Mouse (Mus musculus) hindbrain, embryonic 13.5 days (tissue): ENCODE results near the gene Cacna2d2. TPM values are rescaled to one million over a fixed set of nuclear protein-coding genes. Genes with fewer than 3 reads are reported as not detected.

Source experiments
- ATAC-seq: fragments of 200-750 bp; cut with Nextera tagmentation; 2 replicates; pipeline ENCODE4 v1.8.0; 2017; ENCODE audit warnings: moderate TSS enrichment; ENCODE audit not compliant: low FRiP score
- H3K27ac ChIP-seq: fragments of 300-500 bp; sonication (generic); 2 replicates; pipeline ENCODE4 v1.5.1; 2015; ENCODE audit warnings: inconsistent platforms, mild to moderate bottlenecking, moderate library complexity
- H3K27me3 ChIP-seq: fragments of 300-500 bp; sonication (generic); 2 replicates; pipeline ENCODE4 v1.6.1; 2015; ENCODE audit warnings: mild to moderate bottlenecking, inconsistent platforms
- H3K36me3 ChIP-seq: fragments of 300-500 bp; sonication (generic); 2 replicates; pipeline ENCODE4 v1.6.1; 2015; ENCODE audit warnings: mild to moderate bottlenecking, inconsistent platforms
- H3K4me1 ChIP-seq: fragments of 300-500 bp; sonication (generic); replicated peaks from 2 replicates; pipeline ENCODE4 v1.6.1; 2015; ENCODE audit warnings: inconsistent platforms
- H3K4me2 ChIP-seq: fragments of 300-500 bp; sonication (generic); 2 replicates; pipeline ENCODE4 v1.6.1; 2015; ENCODE audit warnings: inconsistent platforms, mild to moderate bottlenecking, moderate library complexity
- H3K4me3 ChIP-seq: fragments of 300-500 bp; sonication (generic); 2 replicates; pipeline ENCODE4 v1.5.1; 2015; ENCODE audit warnings: mild to moderate bottlenecking, inconsistent platforms
- H3K9ac ChIP-seq: fragments of 300-500 bp; sonication (generic); 2 replicates; pipeline ENCODE4 v1.6.1; 2015; ENCODE audit warnings: mild to moderate bottlenecking, inconsistent platforms
- H3K9me3 ChIP-seq: fragments of 300-500 bp; sonication (generic); 2 replicates; pipeline ENCODE4 v1.6.1; 2016; ENCODE audit warnings: inconsistent platforms
- WGBS: fragments of 180-500 bp; shearing (Covaris S2); methylation state at CpG from one replicate; pipeline ENCODE4 v1.1.7; 2015; 5-methylcytosine and 5-hydroxymethylcytosine counted together
- polyA plus RNA-seq: library from polyadenylated mRNA; unstranded; fragments of >200 nt; fragmentation: Nextera tagmentation; extraction: Ambion mirVana; gene quantifications from 2 replicates; pipeline ENCODE4 v1.2.1, GENCODE M21; 2015

The Cacna2d2 gene
- polyA plus RNA-seq, 1 experiment from 2014 or later, result 8.3 TPM

GRCm38 (mm10) chr9:107470427-107470826, 71.0 kb downstream of the Cacna2d2 start:
- no peaks in the 10 kb centered on the region for H3K9me3 ChIP-seq
- H3K27ac ChIP-seq, result peak overlapping the region; percentile 55
- peaks cover 3% of the 10 kb centered on the region; the same call in 1 of the 2 replicates for H3K36me3 ChIP-seq
- H3K4me1 ChIP-seq, result peaks cover 30% of the 10 kb centered on the region
- H3K27me3 ChIP-seq, result peaks cover 15% of the 10 kb centered on the region
- no peak overlapping the region for H3K4me3 ChIP-seq
- 0 out of 2 replicates have a peak, but pooled peaks have one; percentile 33 for ATAC-seq
- WGBS, result 38% methylated on average over 15 of the region's 15 CpGs
- H3K4me2 ChIP-seq, result no peak overlapping the region
- no peak overlapping the region for H3K9ac ChIP-seq

- no peak overlapping the region for H3K27ac ChIP-seq
- peaks cover 28% of the 10 kb centered on the region for H3K4me1 ChIP-seq
- H3K4me3 ChIP-seq, result no peak overlapping the region
- peaks cover 3% of the 10 kb centered on the region; the same call in 1 of the 2 replicates for H3K36me3 ChIP-seq
- 88% methylated on average over 1 of the region's 1 CpGs for WGBS
- no peak overlapping the region for H3K9ac ChIP-seq
- no peak for ATAC-seq
- no peak overlapping the region for H3K4me2 ChIP-seq
- H3K27me3 ChIP-seq, result no peaks in the 10 kb centered on the region; the same call in 1 of the 2 replicates
- H3K9me3 ChIP-seq, result no peaks in the 10 kb centered on the region
Observed at GRCm38 (mm10) chr9:107474016-107474415, 74.6 kb downstream of the Cacna2d2 start.

GRCm38 (mm10) chr9:107478979-107479378, 79.6 kb downstream of the Cacna2d2 start:
- 41% methylated on average over 5 of the region's 5 CpGs for WGBS
- no peaks in the 10 kb centered on the region for H3K27me3 ChIP-seq
- H3K27ac ChIP-seq, result peak overlapping the region; percentile 91
- H3K9me3 ChIP-seq, result no peaks in the 10 kb centered on the region
- no peaks in the 10 kb centered on the region for H3K36me3 ChIP-seq
- H3K9ac ChIP-seq, result peak overlapping the region; percentile 35; the same call in 1 of the 2 replicates
- H3K4me3 ChIP-seq, result no peak overlapping the region
- H3K4me1 ChIP-seq, result peaks cover 57% of the 10 kb centered on the region
- peak overlapping the region; percentile 31 for H3K4me2 ChIP-seq
- no peak for ATAC-seq

GRCm38 (mm10) chr9:107479593-107479992, 80.2 kb downstream of the Cacna2d2 start:
- Histone ChIP-seq H3K36me3 (no peaks in the 10 kb centered on the region), H3K9me3 (no peaks in the 10 kb centered on the region), H3K4me1 (peaks cover 63% of the 10 kb centered on the region), H3K4me3 (no peak overlapping the region), H3K27me3 (no peaks in the 10 kb centered on the region), H3K27ac (peak overlapping the region; percentile 91), H3K9ac (peak overlapping the region; percentile 35; the same call in 1 of the 2 replicates), H3K4me2 (peak overlapping the region; percentile 31)
- no peak for ATAC-seq
- 9% methylated on average over 14 of the region's 14 CpGs for WGBS

GRCm38 (mm10) chr9:107480477-107481069, 81.2 kb downstream of the Cacna2d2 start:
- Histone ChIP-seq H3K4me1 (peaks cover 73% of the 10 kb centered on the region), H3K27me3 (no peaks in the 10 kb centered on the region), H3K9ac (peak overlapping the region; percentile 53; the same call in 1 of the 2 replicates), H3K27ac (peak overlapping the region; percentile 91), H3K4me2 (no peak overlapping the region), H3K9me3 (no peaks in the 10 kb centered on the region), H3K4me3 (no peak overlapping the region), H3K36me3 (no peaks in the 10 kb centered on the region)
- WGBS, result 9% methylated on average over 9 of the region's 9 CpGs
- ATAC-seq, result no peak

- H3K27me3 ChIP-seq, result no peaks in the 10 kb centered on the region
- H3K9me3 ChIP-seq, result no peaks in the 10 kb centered on the region
- no peak for ATAC-seq
- peak overlapping the region; percentile 51; the same call in 1 of the 2 replicates for H3K9ac ChIP-seq
- 13% methylated on average over 16 of the region's 16 CpGs for WGBS
- no peak overlapping the region for H3K4me3 ChIP-seq
- H3K36me3 ChIP-seq, result no peaks in the 10 kb centered on the region
- H3K27ac ChIP-seq, result peak overlapping the region; percentile 91
- peaks cover 81% of the 10 kb centered on the region for H3K4me1 ChIP-seq
- no peak overlapping the region for H3K4me2 ChIP-seq
Observed at GRCm38 (mm10) chr9:107481340-107481739, 81.9 kb downstream of the Cacna2d2 start.

GRCm38 (mm10) chr9:107482004-107482403, 82.6 kb downstream of the Cacna2d2 start:
- H3K9me3 ChIP-seq, result no peaks in the 10 kb centered on the region
- H3K27me3 ChIP-seq, result no peaks in the 10 kb centered on the region
- H3K36me3 ChIP-seq, result no peaks in the 10 kb centered on the region
- H3K4me2 ChIP-seq, result no peak overlapping the region
- no peak overlapping the region for H3K4me3 ChIP-seq
- 88% methylated on average over 9 of the region's 9 CpGs for whole genome bisulfite sequencing
- H3K4me1 ChIP-seq, result peaks cover 88% of the 10 kb centered on the region
- peak overlapping the region; percentile 91 for H3K27ac ChIP-seq
- no peak overlapping the region for H3K9ac ChIP-seq
- ATAC-seq, result no peak

GRCm38 (mm10) chr9:107482770-107483169, 83.4 kb downstream of the Cacna2d2 start:
- Histone ChIP-seq H3K9ac (no peak overlapping the region), H3K4me1 (peaks cover 95% of the 10 kb centered on the region), H3K4me3 (no peak overlapping the region), H3K27ac (no peak overlapping the region), H3K9me3 (no peaks in the 10 kb centered on the region), H3K36me3 (no peaks in the 10 kb centered on the region), H3K27me3 (no peaks in the 10 kb centered on the region), H3K4me2 (no peak overlapping the region)
- ATAC-seq, result no peak
- WGBS, result 93% methylated on average over 4 of the region's 4 CpGs

GRCm38 (mm10) chr9:107483714-107484113, 84.3 kb downstream of the Cacna2d2 start:
- no peak for ATAC-seq
- Histone ChIP-seq H3K9ac (no peak overlapping the region), H3K27ac (peak overlapping the region; percentile 92), H3K27me3 (no peaks in the 10 kb centered on the region), H3K4me2 (no peak overlapping the region), H3K36me3 (no peaks in the 10 kb centered on the region), H3K4me1 (peaks cover 91% of the 10 kb centered on the region), H3K9me3 (no peaks in the 10 kb centered on the region), H3K4me3 (no peak overlapping the region)
- WGBS, result 88% methylated on average over 5 of the region's 5 CpGs

GRCm38 (mm10) chr9:107484302-107484701, 84.9 kb downstream of the Cacna2d2 start:
- Histone ChIP-seq H3K4me1 (peaks cover 85% of the 10 kb centered on the region), H3K36me3 (no peaks in the 10 kb centered on the region), H3K27ac (peak overlapping the region; percentile 92), H3K9ac (no peak overlapping the region), H3K27me3 (no peaks in the 10 kb centered on the region), H3K4me3 (no peak overlapping the region), H3K9me3 (no peaks in the 10 kb centered on the region), H3K4me2 (no peak overlapping the region)
- ATAC-seq, result peak; percentile 66
- 28% methylated on average over 17 of the region's 17 CpGs for WGBS

GRCm38 (mm10) chr9:107484766-107485165, 85.4 kb downstream of the Cacna2d2 start:
- no peaks in the 10 kb centered on the region for H3K9me3 ChIP-seq
- peaks cover 81% of the 10 kb centered on the region for H3K4me1 ChIP-seq
- no peak overlapping the region for H3K4me3 ChIP-seq
- no peaks in the 10 kb centered on the region for H3K36me3 ChIP-seq
- ATAC-seq, result no peak
- H3K27me3 ChIP-seq, result no peaks in the 10 kb centered on the region
- 74% methylated on average over 6 of the region's 6 CpGs for WGBS
- no peak overlapping the region for H3K9ac ChIP-seq
- peak overlapping the region; percentile 92 for H3K27ac ChIP-seq
- H3K4me2 ChIP-seq, result no peak overlapping the region

GRCm38 (mm10) chr9:107486086-107486485, 86.7 kb downstream of the Cacna2d2 start:
- H3K4me1 ChIP-seq, result peaks cover 74% of the 10 kb centered on the region
- no peak overlapping the region for H3K9ac ChIP-seq
- H3K27me3 ChIP-seq, result no peaks in the 10 kb centered on the region
- no peak overlapping the region for H3K4me3 ChIP-seq
- peak overlapping the region; percentile 92 for H3K27ac ChIP-seq
- H3K36me3 ChIP-seq, result no peaks in the 10 kb centered on the region
- H3K4me2 ChIP-seq, result no peak overlapping the region
- H3K9me3 ChIP-seq, result no peaks in the 10 kb centered on the region
- ATAC-seq, result peak; percentile 23; the same call in 1 of the 2 replicates
- 24% methylated on average over 10 of the region's 10 CpGs for WGBS
